Mouse (Mus musculus) stomach, embryonic 14.5 days (tissue): ENCODE data around the gene March6. TPM values are rescaled to one million over a fixed set of nuclear protein-coding genes. Genes with fewer than 3 reads are reported as not detected.

Source experiments
- ATAC-seq: fragments of 200-750 bp; cut with Nextera tagmentation; 2 replicates; pipeline ENCODE4 v1.8.0; 2017; ENCODE audit warnings: low read depth, moderate TSS enrichment; ENCODE audit not compliant: insufficient number of reproducible peaks, insufficient read depth, low FRiP score
- H3K27ac ChIP-seq: fragments of 300-500 bp; sonication (generic); 2 replicates; pipeline ENCODE4 v1.5.1; 2014; ENCODE audit warnings: mild to moderate bottlenecking, low read length, moderate library complexity, mixed read lengths
- H3K27me3 ChIP-seq: fragments of 300-500 bp; sonication (generic); 2 replicates; pipeline ENCODE4 v1.6.1; 2014; ENCODE audit warnings: low read length, control low read depth, mixed read lengths; ENCODE audit not compliant: control insufficient read depth, insufficient read depth
- H3K36me3 ChIP-seq: fragments of 300-500 bp; sonication (generic); 2 replicates; pipeline ENCODE4 v1.6.1; 2014; ENCODE audit warnings: mild to moderate bottlenecking, control low read depth, low read length, moderate library complexity, mixed read lengths; ENCODE audit not compliant: control insufficient read depth, insufficient read depth
- H3K4me1 ChIP-seq: fragments of 300-500 bp; sonication (generic); 2 replicates; pipeline ENCODE4 v1.6.1; 2014; ENCODE audit warnings: low read length, control low read depth, mixed read lengths; ENCODE audit not compliant: control insufficient read depth, insufficient read depth
- H3K4me2 ChIP-seq: fragments of 300-500 bp; sonication (generic); replicated peaks from 2 replicates; pipeline ENCODE4 v1.6.1; 2014; ENCODE audit warnings: low read depth, low read length, control low read depth
- H3K4me3 ChIP-seq: fragments of 300-500 bp; sonication (generic); 2 replicates; pipeline ENCODE4 v1.5.1; 2014; ENCODE audit warnings: low read depth, low read length, control low read depth
- H3K9ac ChIP-seq: fragments of 300-500 bp; sonication (generic); replicated peaks from 2 replicates; pipeline ENCODE4 v1.6.1; 2014; ENCODE audit warnings: low read depth, mild to moderate bottlenecking, control low read depth, low read length, moderate library complexity, mixed read lengths
- H3K9me3 ChIP-seq: fragments of 300-500 bp; sonication (generic); 2 replicates; pipeline ENCODE4 v1.6.1; 2016; ENCODE audit warnings: low read depth, low read length, control low read depth; ENCODE audit not compliant: control insufficient read depth
- WGBS: fragments of 180-500 bp; shearing (Covaris S2); extraction: QIAGEN DNeasy Blood & Tissue Kit; methylation state at CpG from one replicate; pipeline ENCODE4 v1.1.7; 2014; 5-methylcytosine and 5-hydroxymethylcytosine counted together
- polyA plus RNA-seq: library from polyadenylated mRNA; unstranded; fragments of >200 nt; fragmentation: Nextera tagmentation; extraction: Ambion mirVana; gene quantifications from 2 replicates; pipeline ENCODE4 v1.2.1, GENCODE M21; 2014

Gene March6
- polyA plus RNA-seq, 1 experiment from 2014 or later = 37.2 TPM

GRCm38 (mm10) chr15:31452336-31453097 is 78.3 kb downstream of the March6 start:
- peak overlapping the region; percentile 55 for H3K4me3 ChIP-seq
- H3K9ac ChIP-seq = no peak overlapping the region
- H3K36me3 ChIP-seq = peaks cover 5% of the 10 kb centered on the region
- H3K4me2 ChIP-seq = peak overlapping the region; percentile 59
- H3K27ac ChIP-seq = peak overlapping the region; percentile 68; the same call in 1 of the 2 replicates
- WGBS = 39% methylated on average over 18 of the region's 18 CpGs
- H3K4me1 ChIP-seq = 0 out of 2 replicates have a peak, but pooled peaks cover 3% of the 10 kb centered on the region
- no peaks in the 10 kb centered on the region for H3K9me3 ChIP-seq
- no peak for ATAC-seq
- no peaks in the 10 kb centered on the region for H3K27me3 ChIP-seq

- Histone ChIP-seq H3K4me1 (0 out of 2 replicates have a peak, but pooled peaks cover 3% of the 10 kb centered on the region), H3K4me3 (no peak overlapping the region), H3K27me3 (no peaks in the 10 kb centered on the region), H3K9ac (no peak overlapping the region), H3K4me2 (no peak overlapping the region), H3K27ac (no peak overlapping the region), H3K36me3 (no peaks in the 10 kb centered on the region), H3K9me3 (no peaks in the 10 kb centered on the region)
- ATAC-seq = no peak
- WGBS = 13% methylated on average over 2 of the region's 2 CpGs
Measured at GRCm38 (mm10) chr15:31449772-31450171, 81.1 kb downstream of the March6 start.

- Histone ChIP-seq H3K4me2 (no peak overlapping the region), H3K4me3 (no peak overlapping the region), H3K9ac (no peak overlapping the region), H3K27ac (no peak overlapping the region), H3K9me3 (no peaks in the 10 kb centered on the region), H3K4me1 (no peaks in the 10 kb centered on the region), H3K27me3 (no peaks in the 10 kb centered on the region), H3K36me3 (no peaks in the 10 kb centered on the region)
- 44% methylated on average over 7 of the region's 7 CpGs for WGBS
- 0 out of 2 replicates have a peak, but pooled peaks have one; percentile 26 for ATAC-seq
Measured at GRCm38 (mm10) chr15:31447121-31447520, 83.7 kb downstream of the March6 start.

- Histone ChIP-seq H3K4me2 (no peak overlapping the region), H3K4me1 (no peaks in the 10 kb centered on the region), H3K9me3 (no peaks in the 10 kb centered on the region), H3K27me3 (no peaks in the 10 kb centered on the region), H3K27ac (no peak overlapping the region), H3K9ac (no peak overlapping the region), H3K36me3 (no peaks in the 10 kb centered on the region), H3K4me3 (no peak overlapping the region)
- no peak for ATAC-seq
- WGBS = 91% methylated on average over 4 of the region's 4 CpGs
Measured at GRCm38 (mm10) chr15:31442698-31443097, 88.2 kb downstream of the March6 start.

- H3K27me3 ChIP-seq = no peaks in the 10 kb centered on the region
- H3K36me3 ChIP-seq = no peaks in the 10 kb centered on the region
- WGBS = 56% methylated on average over 6 of the region's 6 CpGs
- H3K4me3 ChIP-seq = no peak overlapping the region
- no peak overlapping the region for H3K4me2 ChIP-seq
- H3K27ac ChIP-seq = no peak overlapping the region
- no peaks in the 10 kb centered on the region for H3K9me3 ChIP-seq
- ATAC-seq = no peak
- no peak overlapping the region for H3K9ac ChIP-seq
- no peaks in the 10 kb centered on the region for H3K4me1 ChIP-seq
Measured at GRCm38 (mm10) chr15:31441996-31442395, 88.9 kb downstream of the March6 start.

- no peak for ATAC-seq
- Histone ChIP-seq H3K9me3 (no peaks in the 10 kb centered on the region), H3K27me3 (no peaks in the 10 kb centered on the region), H3K4me3 (no peak overlapping the region), H3K9ac (no peak overlapping the region), H3K4me2 (no peak overlapping the region), H3K27ac (no peak overlapping the region), H3K4me1 (no peaks in the 10 kb centered on the region), H3K36me3 (no peaks in the 10 kb centered on the region)
- WGBS = 73% methylated on average over 2 of the region's 2 CpGs
Measured at GRCm38 (mm10) chr15:31436811-31437210, 94.0 kb downstream of the March6 start.

GRCm38 (mm10) chr15:31436083-31436482 is 94.8 kb downstream of the March6 start:
- Histone ChIP-seq H3K36me3 (no peaks in the 10 kb centered on the region), H3K4me1 (no peaks in the 10 kb centered on the region), H3K4me2 (no peak overlapping the region), H3K27me3 (no peaks in the 10 kb centered on the region), H3K27ac (no peak overlapping the region), H3K4me3 (no peak overlapping the region), H3K9me3 (no peaks in the 10 kb centered on the region), H3K9ac (no peak overlapping the region)
- WGBS = 46% methylated on average over 1 of the region's 1 CpGs
- no peak for ATAC-seq

GRCm38 (mm10) chr15:31433768-31434167 is 97.1 kb downstream of the March6 start:
- no peak for ATAC-seq
- no peak overlapping the region for H3K4me2 ChIP-seq
- 61% methylated on average over 7 of the region's 7 CpGs for WGBS

GRCm38 (mm10) chr15:31431847-31432246 is 99.0 kb downstream of the March6 start:
- no peak overlapping the region for H3K27ac ChIP-seq
- H3K36me3 ChIP-seq = no peaks in the 10 kb centered on the region
- H3K9me3 ChIP-seq = no peaks in the 10 kb centered on the region
- H3K4me1 ChIP-seq = no peaks in the 10 kb centered on the region
- H3K4me3 ChIP-seq = no peak overlapping the region
- H3K27me3 ChIP-seq = no peaks in the 10 kb centered on the region
- no peak overlapping the region for H3K9ac ChIP-seq
- no peak for ATAC-seq
- no peak overlapping the region for H3K4me2 ChIP-seq
- WGBS = 79% methylated on average over 8 of the region's 8 CpGs

More at GRCm38 (mm10) chr15:31433768-31434167, 97.1 kb downstream of the March6 start:
- Histone ChIP-seq H3K4me3 (no peak overlapping the region), H3K27ac (no peak overlapping the region), H3K4me1 (no peaks in the 10 kb centered on the region), H3K9me3 (no peaks in the 10 kb centered on the region), H3K36me3 (no peaks in the 10 kb centered on the region), H3K27me3 (no peaks in the 10 kb centered on the region), H3K9ac (no peak overlapping the region)
